In genomic region chr3:149055077-149055476, GRCm38 (mm10) we compare ENCODE assay signal across 21 mouse cellular contexts.
"Had no signal": no experiment of that assay in that cellular context is flagged by ENCODE, and none has a peak within 500 bp of the region (broad histone marks: within the 10 kb centered on the region; RNA-seq: fewer than 3 reads in every experiment).

No protein-coding gene starts in this region.

- H3K27me3 ChIP-seq: kidney, embryonic 15.5 days; limb, embryonic 13.5 days; liver, embryonic 13.5 days; megakaryocyte, embryonic 14.5 days; midbrain, embryonic 12.5 days; midbrain, embryonic 15.5 days; stomach, embryonic 15.5 days had no signal

- DNase-seq: kidney, adult 11 months; kidney, adult 8-10 months; kidney, postnatal 10 days; kidney, postnatal 36 days; layer of hippocampus, postnatal 36 days; left cerebral cortex, postnatal 4 days; liver, embryonic 13.5 days; lung, adult 2 months; lung, postnatal 36 days; right cerebral cortex, adult 18-20 months; right cerebral cortex, postnatal 14 days; right cerebral cortex, postnatal 4 days; thymus, postnatal 25 days had no signal

- H3K36me3 ChIP-seq: kidney, embryonic 15.5 days; limb, embryonic 13.5 days; liver, embryonic 13.5 days; midbrain, embryonic 12.5 days; midbrain, embryonic 15.5 days; stomach, embryonic 15.5 days had no signal

- H3K4me2 ChIP-seq: kidney, embryonic 15.5 days; limb, embryonic 13.5 days; liver, embryonic 13.5 days; midbrain, embryonic 12.5 days; midbrain, embryonic 15.5 days; stomach, embryonic 15.5 days had no signal

- H3K27ac ChIP-seq: kidney, embryonic 15.5 days; limb, embryonic 13.5 days; liver, embryonic 13.5 days; midbrain, embryonic 12.5 days; midbrain, embryonic 15.5 days; stomach, embryonic 15.5 days had no signal

- H3K4me3 ChIP-seq: kidney, embryonic 15.5 days; limb, embryonic 13.5 days; liver, embryonic 13.5 days; megakaryocyte, embryonic 14.5 days; midbrain, embryonic 12.5 days; midbrain, embryonic 15.5 days; myocyte; stomach, embryonic 15.5 days had no signal

- ATAC-seq: lung, postnatal 0 days; midbrain, embryonic 15.5 days had no signal

- H3K9me3 ChIP-seq: kidney, embryonic 15.5 days; limb, embryonic 13.5 days; liver, embryonic 13.5 days; midbrain, embryonic 12.5 days; midbrain, embryonic 15.5 days; stomach, embryonic 15.5 days had no signal

- H3K9ac ChIP-seq: kidney, embryonic 15.5 days; limb, embryonic 13.5 days; liver, embryonic 13.5 days; midbrain, embryonic 12.5 days; midbrain, embryonic 15.5 days; stomach, embryonic 15.5 days had no signal

- H3K4me1 ChIP-seq: limb, embryonic 13.5 days; liver, embryonic 13.5 days; megakaryocyte, embryonic 14.5 days; midbrain, embryonic 12.5 days; stomach, embryonic 15.5 days had no signal
